Mouse (Mus musculus): ENCODE results near the gene Tmem19. TPM values are rescaled to one million over a fixed set of nuclear protein-coding genes. Genes with fewer than 3 reads are reported as not detected.

The Tmem19 gene
- polyA plus RNA-seq (2014; fragmentation: Nextera tagmentation; extraction: Ambion mirVana) = 29.3 and 36.2 TPM in 2 replicates

DNA sequence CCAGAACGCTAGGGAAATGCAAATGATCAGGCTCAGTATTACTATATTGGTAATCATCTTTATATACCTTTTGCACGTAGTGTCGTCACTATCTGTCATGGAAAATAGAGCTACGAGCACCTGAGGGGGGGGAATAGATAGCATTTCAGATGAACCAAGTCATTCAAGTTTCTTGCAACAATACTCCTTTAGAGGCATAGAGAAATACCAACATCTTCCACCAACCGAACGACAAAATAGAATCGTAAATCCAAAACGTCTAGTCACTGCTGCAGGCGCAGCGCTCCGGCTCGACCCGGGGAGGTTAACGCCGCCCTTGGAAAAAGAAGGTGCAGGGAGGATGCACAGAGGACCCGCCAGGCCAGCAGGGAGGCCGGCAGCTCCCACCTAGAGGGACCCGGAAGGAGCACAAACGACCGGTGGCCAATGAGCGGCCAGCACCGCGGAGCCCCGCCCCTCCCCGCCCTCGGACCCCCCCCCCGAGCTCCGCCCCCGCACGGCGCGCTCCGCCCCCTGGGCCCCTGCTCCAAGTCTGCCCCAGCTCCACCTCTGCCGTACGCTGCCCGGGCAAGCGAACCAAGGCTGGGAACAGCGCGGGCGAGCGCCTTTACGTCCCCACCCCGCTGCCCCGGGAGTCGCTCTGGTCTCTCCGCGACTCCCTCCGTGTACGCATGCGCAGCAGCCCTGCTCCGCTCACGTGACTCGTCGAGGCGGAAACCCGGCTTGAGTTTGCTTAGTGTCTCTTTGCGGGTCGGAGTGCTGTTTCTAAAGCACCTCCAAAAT, at the start of gene Tmem19:
TSS of gene Tmem19 (minus strand) at position 662 of the 783 bp plus-strand sequence.
- H3K4me3 ChIP-seq (ENCODE audit: low read depth, low read length) = peak within 1 kb of the TSS; percentile 64
- H3K9me3 ChIP-seq (ENCODE audit: control insufficient read depth, low read length) = no peaks in the 10 kb centered on the region
- H3K27me3 ChIP-seq (replicated peaks; ENCODE audit: control insufficient read depth, insufficient read depth, low read length) = no peaks in the 10 kb centered on the region
- ATAC-seq (ENCODE audit: low read depth) (peak; percentile 100), DNase-seq (ENCODE audit: low spot score) (peak; percentile 99)
- WGBS = under 1% methylated on average over 40 of the region's 58 CpGs
- peaks cover 4% of the 10 kb centered on the region for H3K36me3 ChIP-seq (ENCODE audit: control insufficient read depth, insufficient read depth, low read length)
- peak within 1 kb of the TSS; percentile 92 for H3K27ac ChIP-seq (replicated peaks; ENCODE audit: low read depth, low read length)
- peak within 1 kb of the TSS; percentile 62 for H3K4me2 ChIP-seq (ENCODE audit: low read depth, low read length)
- peaks cover 14% of the 10 kb centered on the region; the same call in 1 of the 2 replicates for H3K4me1 ChIP-seq (ENCODE audit: control insufficient read depth, insufficient read depth, low read length)
- H3K9ac ChIP-seq (ENCODE audit: low read depth, low read length) = peak within 1 kb of the TSS; percentile 56

GRCm38 (mm10) chr10:115406393-115406792, 44.1 kb upstream of the Tmem19 start:
- ATAC-seq (ENCODE audit: low read depth) (no peak), DNase-seq (ENCODE audit: low spot score) (peak; percentile 77)
- H3K4me1 ChIP-seq (ENCODE audit: control insufficient read depth, insufficient read depth, low read length) = no peaks in the 10 kb centered on the region
- no peaks in the 10 kb centered on the region for H3K9me3 ChIP-seq (ENCODE audit: control insufficient read depth, low read length)
- no peaks in the 10 kb centered on the region for H3K27me3 ChIP-seq (replicated peaks; ENCODE audit: control insufficient read depth, insufficient read depth, low read length)
- no peak overlapping the region for H3K27ac ChIP-seq (replicated peaks; ENCODE audit: low read depth, low read length)
- peaks cover 84% of the 10 kb centered on the region for H3K36me3 ChIP-seq (ENCODE audit: control insufficient read depth, insufficient read depth, low read length)
- H3K9ac ChIP-seq (ENCODE audit: low read depth, low read length) = no peak overlapping the region
- H3K4me2 ChIP-seq (ENCODE audit: low read depth, low read length) = no peak overlapping the region
- WGBS = 66% methylated on average over 6 of the region's 6 CpGs
- no peak overlapping the region for H3K4me3 ChIP-seq (ENCODE audit: low read depth, low read length)

GRCm38 (mm10) chr10:115391896-115392295, 29.6 kb upstream of the Tmem19 start:
- no peak for ATAC-seq (ENCODE audit: low read depth)
- Histone ChIP-seq H3K4me3 (ENCODE audit: low read depth, low read length) (no peak overlapping the region), H3K27me3 (replicated peaks; ENCODE audit: control insufficient read depth, insufficient read depth, low read length) (no peaks in the 10 kb centered on the region), H3K4me2 (ENCODE audit: low read depth, low read length) (no peak overlapping the region), H3K4me1 (ENCODE audit: control insufficient read depth, insufficient read depth, low read length) (peaks cover 10% of the 10 kb centered on the region), H3K9ac (ENCODE audit: low read depth, low read length) (no peak overlapping the region), H3K9me3 (ENCODE audit: control insufficient read depth, low read length) (no peaks in the 10 kb centered on the region), H3K27ac (replicated peaks; ENCODE audit: low read depth, low read length) (no peak overlapping the region), H3K36me3 (ENCODE audit: control insufficient read depth, insufficient read depth, low read length) (peaks cover 60% of the 10 kb centered on the region)
- DNase-seq (ENCODE audit: low spot score) = no peak
- 91% methylated on average over 1 of the region's 1 CpGs for WGBS

GRCm38 (mm10) chr10:115391076-115391475, 28.8 kb upstream of the Tmem19 start:
- no peak overlapping the region for H3K4me3 ChIP-seq (ENCODE audit: low read depth, low read length)
- H3K9me3 ChIP-seq (ENCODE audit: control insufficient read depth, low read length) = no peaks in the 10 kb centered on the region
- H3K4me1 ChIP-seq (ENCODE audit: control insufficient read depth, insufficient read depth, low read length) = peaks cover 10% of the 10 kb centered on the region
- H3K27ac ChIP-seq (replicated peaks; ENCODE audit: low read depth, low read length) = no peak overlapping the region
- no peak for DNase-seq (ENCODE audit: low spot score)
- WGBS = 86% methylated on average over 4 of the region's 4 CpGs
- no peak overlapping the region for H3K4me2 ChIP-seq (ENCODE audit: low read depth, low read length)
- ATAC-seq (ENCODE audit: low read depth) = no peak
- peaks cover 59% of the 10 kb centered on the region for H3K36me3 ChIP-seq (ENCODE audit: control insufficient read depth, insufficient read depth, low read length)
- no peak overlapping the region for H3K9ac ChIP-seq (ENCODE audit: low read depth, low read length)
- no peaks in the 10 kb centered on the region for H3K27me3 ChIP-seq (replicated peaks; ENCODE audit: control insufficient read depth, insufficient read depth, low read length)

DNA sequence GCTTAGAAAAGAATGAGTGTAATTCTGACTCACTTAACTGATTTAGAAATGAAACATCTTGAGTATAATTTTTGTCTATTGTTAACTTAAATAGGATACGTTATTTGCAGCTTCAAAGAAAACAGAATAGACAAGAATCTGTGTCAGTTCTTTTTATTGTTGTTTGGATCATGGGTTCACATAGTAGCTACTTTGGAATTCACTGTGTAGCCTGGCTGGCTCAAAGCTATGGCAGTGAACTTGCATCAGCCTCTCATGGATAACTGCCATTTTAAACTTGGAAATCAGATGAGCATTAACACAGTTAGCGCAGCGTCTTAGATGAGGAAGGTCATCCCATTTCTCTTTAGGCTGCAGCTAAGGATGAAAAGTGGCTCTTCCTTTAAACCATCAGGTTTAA, 25.6 kb upstream of the Tmem19 start:
- H3K4me3 ChIP-seq (ENCODE audit: low read depth, low read length) = no peak overlapping the region
- DNase-seq (ENCODE audit: low spot score) (no peak), ATAC-seq (ENCODE audit: low read depth) (no peak)
- no peaks in the 10 kb centered on the region for H3K27me3 ChIP-seq (replicated peaks; ENCODE audit: control insufficient read depth, insufficient read depth, low read length)
- peaks cover 30% of the 10 kb centered on the region for H3K36me3 ChIP-seq (ENCODE audit: control insufficient read depth, insufficient read depth, low read length)
- peaks cover 14% of the 10 kb centered on the region for H3K4me1 ChIP-seq (ENCODE audit: control insufficient read depth, insufficient read depth, low read length)
- 80% methylated on average over 3 of the region's 3 CpGs for WGBS
- H3K9ac ChIP-seq (ENCODE audit: low read depth, low read length) = no peak overlapping the region
- H3K27ac ChIP-seq (replicated peaks; ENCODE audit: low read depth, low read length) = no peak overlapping the region
- H3K9me3 ChIP-seq (ENCODE audit: control insufficient read depth, low read length) = no peaks in the 10 kb centered on the region
- peak overlapping the region; percentile 81 for H3K4me2 ChIP-seq (ENCODE audit: low read depth, low read length)

GRCm38 (mm10) chr10:115385018-115386002, 23.0 kb upstream of the Tmem19 start:
- DNase-seq (ENCODE audit: low spot score) = peak; percentile 57
- Histone ChIP-seq H3K9ac (ENCODE audit: low read depth, low read length) (peak overlapping the region; percentile 97), H3K4me1 (ENCODE audit: control insufficient read depth, insufficient read depth, low read length) (peaks cover 22% of the 10 kb centered on the region), H3K27ac (replicated peaks; ENCODE audit: low read depth, low read length) (peak overlapping the region; percentile 99), H3K4me2 (ENCODE audit: low read depth, low read length) (peak overlapping the region; percentile 81), H3K9me3 (ENCODE audit: control insufficient read depth, low read length) (no peaks in the 10 kb centered on the region), H3K36me3 (ENCODE audit: control insufficient read depth, insufficient read depth, low read length) (peaks cover 14% of the 10 kb centered on the region), H3K4me3 (ENCODE audit: low read depth, low read length) (peak overlapping the region; percentile 97), H3K27me3 (replicated peaks; ENCODE audit: control insufficient read depth, insufficient read depth, low read length) (no peaks in the 10 kb centered on the region)
- WGBS = under 1% methylated on average over 53 of the region's 101 CpGs
- ATAC-seq (ENCODE audit: low read depth) = peak; percentile 4

GRCm38 (mm10) chr10:115384221-115385017, 22.1 kb upstream of the Tmem19 start, which contains the start of the genes Thap2 and Zfc3h1:
Thap2 (minus strand) TSS chr10:115384443.
Zfc3h1 (plus strand) TSS chr10:115384959.
- peak; percentile 99 for ATAC-seq (ENCODE audit: low read depth)
- peaks cover 10% of the 10 kb centered on the region for H3K36me3 ChIP-seq (ENCODE audit: control insufficient read depth, insufficient read depth, low read length)
- H3K9ac ChIP-seq (ENCODE audit: low read depth, low read length) = peak within 1 kb of the TSS; percentile 97
- no peaks in the 10 kb centered on the region for H3K9me3 ChIP-seq (ENCODE audit: control insufficient read depth, low read length)
- H3K4me3 ChIP-seq (ENCODE audit: low read depth, low read length) = peak within 1 kb of the TSS; percentile 97
- H3K4me1 ChIP-seq (ENCODE audit: control insufficient read depth, insufficient read depth, low read length) = peaks cover 22% of the 10 kb centered on the region
- peak within 1 kb of the TSS; percentile 81 for H3K4me2 ChIP-seq (ENCODE audit: low read depth, low read length)
- peak within 1 kb of the TSS; percentile 99 for H3K27ac ChIP-seq (replicated peaks; ENCODE audit: low read depth, low read length)
- peak; percentile 100 for DNase-seq (ENCODE audit: low spot score)
- under 1% methylated on average over 55 of the region's 65 CpGs for WGBS
- no peaks in the 10 kb centered on the region for H3K27me3 ChIP-seq (replicated peaks; ENCODE audit: control insufficient read depth, insufficient read depth, low read length)

All from embryonic facial prominence, embryonic 14.5 days (tissue).